Mouse (Mus musculus) bone marrow, adult 2 months (tissue): ENCODE results near the gene Cdk20.

Experiments
- CTCF ChIP-seq: fragments of 200-500 bp; IDR thresholded peaks from 2 replicates; pipeline ENCODE4 v1.5.1; 2011; ENCODE audit warnings: low read length, control low read depth; ENCODE audit not compliant: control insufficient read depth, insufficient read depth
- POLR2A ChIP-seq: fragments of 200-500 bp; IDR thresholded peaks from 2 replicates; pipeline ENCODE4 v1.6.1; 2011; ENCODE audit warnings: low read depth, mild to moderate bottlenecking, control low read depth, low read length, borderline replicate concordance; ENCODE audit not compliant: control insufficient read depth

- TF ChIP-seq CTCF = no peak
- no peak for TF ChIP-seq POLR2A
These were observed 34.0 kb upstream of the Cdk20 start for GRCm38 (mm10) chr13:64398065-64398464.
